Mouse (Mus musculus): ENCODE results near the gene Slc35g2. TPM values are rescaled to one million over a fixed set of nuclear protein-coding genes. Genes with fewer than 3 reads are reported as not detected.

Gene Slc35g2
- polyA plus RNA-seq, 1 experiment from 2014 or later, result 5.5 TPM

DNA sequence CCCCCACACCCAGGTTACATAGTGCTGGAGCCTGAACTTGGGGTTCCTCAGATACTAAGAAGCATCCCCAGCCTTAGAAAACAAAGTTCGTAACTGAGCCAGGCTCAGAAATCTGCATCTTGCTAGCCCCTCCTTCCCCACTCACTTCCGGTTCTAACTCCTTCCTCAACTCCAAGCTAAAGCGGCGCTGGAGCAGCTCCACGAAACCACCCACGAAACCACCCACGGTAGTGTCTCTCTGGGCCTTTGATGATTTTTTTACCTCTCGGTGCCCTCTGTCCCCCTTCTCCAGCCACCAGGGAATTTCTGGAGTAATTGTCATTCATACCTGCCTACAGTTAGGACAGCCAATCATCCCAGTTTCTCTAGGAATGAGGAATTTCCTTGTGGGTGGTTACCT, 26.7 kb upstream of the Slc35g2 start, which contains the start of gene Stag1:
TSS of gene Stag1 (plus strand) at position 253 of the 400 bp plus-strand sequence.
- WGBS, result 84% methylated on average over 8 of the region's 8 CpGs
- H3K4me2 ChIP-seq (ENCODE audit: low read depth, low read length), result no peak within 1 kb of the TSS
- no peaks in the 10 kb centered on the region for H3K9me3 ChIP-seq (replicated peaks; ENCODE audit: control insufficient read depth, low read length)
- ATAC-seq (replicated peaks; ENCODE audit: insufficient number of reproducible peaks, low FRiP score, low TSS enrichment, low read depth), result no peak
- no peak within 1 kb of the TSS for H3K4me3 ChIP-seq (ENCODE audit: low read depth, low read length)
- no peak for DNase-seq (ENCODE audit: low spot score)
- no peaks in the 10 kb centered on the region; the same call in 1 of the 2 replicates for H3K4me1 ChIP-seq (ENCODE audit: control insufficient read depth, insufficient read depth, low read length)
- no peaks in the 10 kb centered on the region for H3K36me3 ChIP-seq (replicated peaks; ENCODE audit: control insufficient read depth, insufficient read depth, low read depth, low read length)
- no peaks in the 10 kb centered on the region for H3K27me3 ChIP-seq (ENCODE audit: control insufficient read depth, insufficient read depth, low read length)
- no peak within 1 kb of the TSS for H3K9ac ChIP-seq (replicated peaks; ENCODE audit: low read length)
- H3K27ac ChIP-seq (replicated peaks; ENCODE audit: low read depth, low read length), result no peak within 1 kb of the TSS

GRCm38 (mm10) chr9:100596317-100596716, 25.4 kb upstream of the Slc35g2 start:
- Histone ChIP-seq H3K9ac (replicated peaks; ENCODE audit: low read length) (no peak overlapping the region), H3K27me3 (ENCODE audit: control insufficient read depth, insufficient read depth, low read length) (no peaks in the 10 kb centered on the region), H3K9me3 (replicated peaks; ENCODE audit: control insufficient read depth, low read length) (no peaks in the 10 kb centered on the region), H3K36me3 (replicated peaks; ENCODE audit: control insufficient read depth, insufficient read depth, low read depth, low read length) (no peaks in the 10 kb centered on the region), H3K4me1 (ENCODE audit: control insufficient read depth, insufficient read depth, low read length) (no peaks in the 10 kb centered on the region; the same call in 1 of the 2 replicates), H3K4me3 (ENCODE audit: low read depth, low read length) (no peak overlapping the region), H3K4me2 (ENCODE audit: low read depth, low read length) (no peak overlapping the region), H3K27ac (replicated peaks; ENCODE audit: low read depth, low read length) (no peak overlapping the region)
- ATAC-seq (replicated peaks; ENCODE audit: insufficient number of reproducible peaks, low FRiP score, low TSS enrichment, low read depth) (no peak), DNase-seq (ENCODE audit: low spot score) (no peak)
- 88% methylated on average over 8 of the region's 8 CpGs for WGBS

- no peak overlapping the region for H3K4me2 ChIP-seq (ENCODE audit: low read depth, low read length)
- H3K36me3 ChIP-seq (replicated peaks; ENCODE audit: control insufficient read depth, insufficient read depth, low read depth, low read length), result no peaks in the 10 kb centered on the region
These were observed 19.6 kb upstream of the Slc35g2 start for GRCm38 (mm10) chr9:100590462-100590861.

DNA sequence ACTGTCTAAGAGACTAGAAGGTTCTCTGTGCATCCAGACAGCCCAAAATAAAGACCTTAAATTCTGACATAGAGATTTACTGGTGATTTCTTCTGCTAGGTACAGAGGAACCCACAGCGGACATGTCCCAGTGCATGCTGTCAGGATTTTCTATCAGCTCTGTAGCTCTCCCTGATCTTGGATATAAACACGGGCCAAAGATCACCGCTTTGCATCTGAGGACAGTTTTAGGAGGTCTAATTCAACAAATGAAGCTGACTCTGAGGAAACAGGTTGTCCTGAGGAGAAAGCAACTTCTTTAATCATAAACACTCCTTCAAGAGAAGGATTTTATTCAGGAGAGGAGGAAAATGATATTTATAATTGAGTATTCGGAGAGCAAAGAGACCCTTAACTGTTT, 13.1 kb upstream of the Slc35g2 start:
- Histone ChIP-seq H3K36me3 (replicated peaks; ENCODE audit: control insufficient read depth, insufficient read depth, low read depth, low read length) (no peaks in the 10 kb centered on the region), H3K27ac (replicated peaks; ENCODE audit: low read depth, low read length) (no peak overlapping the region), H3K27me3 (ENCODE audit: control insufficient read depth, insufficient read depth, low read length) (no peaks in the 10 kb centered on the region), H3K4me1 (ENCODE audit: control insufficient read depth, insufficient read depth, low read length) (no peaks in the 10 kb centered on the region; the same call in 1 of the 2 replicates), H3K9me3 (replicated peaks; ENCODE audit: control insufficient read depth, low read length) (no peaks in the 10 kb centered on the region), H3K4me3 (ENCODE audit: low read depth, low read length) (no peak overlapping the region), H3K9ac (replicated peaks; ENCODE audit: low read length) (no peak overlapping the region), H3K4me2 (ENCODE audit: low read depth, low read length) (no peak overlapping the region)
- no peak for ATAC-seq (replicated peaks; ENCODE audit: insufficient number of reproducible peaks, low FRiP score, low TSS enrichment, low read depth)
- DNase-seq (ENCODE audit: low spot score), result no peak
- WGBS, result 80% methylated on average over 4 of the region's 4 CpGs

More at GRCm38 (mm10) chr9:100590462-100590861, 19.6 kb upstream of the Slc35g2 start:
- no peaks in the 10 kb centered on the region for H3K9me3 ChIP-seq (replicated peaks; ENCODE audit: control insufficient read depth, low read length)
- H3K4me1 ChIP-seq (ENCODE audit: control insufficient read depth, insufficient read depth, low read length), result no peaks in the 10 kb centered on the region
- no peaks in the 10 kb centered on the region for H3K27me3 ChIP-seq (ENCODE audit: control insufficient read depth, insufficient read depth, low read length)
- DNase-seq (ENCODE audit: low spot score), result no peak
- no peak overlapping the region for H3K27ac ChIP-seq (replicated peaks; ENCODE audit: low read depth, low read length)
- no peak overlapping the region for H3K4me3 ChIP-seq (ENCODE audit: low read depth, low read length)
- no peak overlapping the region for H3K9ac ChIP-seq (replicated peaks; ENCODE audit: low read length)
- no peak for ATAC-seq (replicated peaks; ENCODE audit: insufficient number of reproducible peaks, low FRiP score, low TSS enrichment, low read depth)
- WGBS, result 58% methylated on average over 4 of the region's 4 CpGs

- no peak overlapping the region for H3K4me3 ChIP-seq (ENCODE audit: low read depth, low read length)
- H3K27me3 ChIP-seq (ENCODE audit: control insufficient read depth, insufficient read depth, low read length), result no peaks in the 10 kb centered on the region
- no peak overlapping the region for H3K27ac ChIP-seq (replicated peaks; ENCODE audit: low read depth, low read length)
- H3K9me3 ChIP-seq (replicated peaks; ENCODE audit: control insufficient read depth, low read length), result no peaks in the 10 kb centered on the region
- no peaks in the 10 kb centered on the region for H3K36me3 ChIP-seq (replicated peaks; ENCODE audit: control insufficient read depth, insufficient read depth, low read depth, low read length)
- ATAC-seq (replicated peaks; ENCODE audit: insufficient number of reproducible peaks, low FRiP score, low TSS enrichment, low read depth) (no peak), DNase-seq (ENCODE audit: low spot score) (no peak)
- no peak overlapping the region for H3K4me2 ChIP-seq (ENCODE audit: low read depth, low read length)
- WGBS, result 78% methylated on average over 13 of the region's 13 CpGs
- no peak overlapping the region for H3K9ac ChIP-seq (replicated peaks; ENCODE audit: low read length)
- H3K4me1 ChIP-seq (ENCODE audit: control insufficient read depth, insufficient read depth, low read length), result no peaks in the 10 kb centered on the region; the same call in 1 of the 2 replicates
These were observed 12.1 kb upstream of the Slc35g2 start for GRCm38 (mm10) chr9:100582883-100583575.

- WGBS, result 31% methylated on average over 13 of the region's 13 CpGs
- H3K4me1 ChIP-seq (ENCODE audit: control insufficient read depth, insufficient read depth, low read length), result no peaks in the 10 kb centered on the region; the same call in 1 of the 2 replicates
- DNase-seq (ENCODE audit: low spot score), result peak; percentile 41
These were observed 10.9 kb upstream of the Slc35g2 start for GRCm38 (mm10) chr9:100581543-100582492.

DNA sequence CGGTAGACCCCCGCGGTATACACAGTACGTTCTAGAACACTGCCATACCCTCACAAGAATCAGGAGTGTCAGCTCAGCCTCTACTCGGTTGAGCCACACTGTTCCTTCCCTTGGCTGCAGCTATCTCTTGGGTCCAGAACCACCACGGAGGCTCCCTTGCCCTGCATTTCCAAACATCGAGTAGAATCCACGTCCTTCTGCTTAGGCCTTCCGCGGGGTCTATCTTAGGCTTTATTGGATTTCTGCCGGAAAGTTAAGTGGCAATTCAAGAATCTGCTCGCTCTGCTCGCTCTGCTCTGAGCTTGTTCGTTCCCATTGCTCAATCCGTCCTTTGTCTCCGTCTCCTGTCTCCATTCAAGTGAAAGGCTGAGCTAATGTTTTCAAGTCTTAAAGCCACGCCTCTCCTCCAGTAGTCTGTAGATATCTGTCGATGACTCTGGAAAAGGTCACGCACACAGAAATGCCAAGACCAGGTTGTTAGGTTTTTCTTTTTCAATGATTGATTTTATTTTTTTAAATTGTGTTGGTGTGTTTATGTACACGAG, 9.4 kb upstream of the Slc35g2 start:
- no peak overlapping the region for H3K9ac ChIP-seq (replicated peaks; ENCODE audit: low read length)
- no peaks in the 10 kb centered on the region for H3K9me3 ChIP-seq (replicated peaks; ENCODE audit: control insufficient read depth, low read length)
- DNase-seq (ENCODE audit: low spot score) (no peak), ATAC-seq (replicated peaks; ENCODE audit: insufficient number of reproducible peaks, low FRiP score, low TSS enrichment, low read depth) (no peak)
- no peak overlapping the region for H3K27ac ChIP-seq (replicated peaks; ENCODE audit: low read depth, low read length)
- H3K4me1 ChIP-seq (ENCODE audit: control insufficient read depth, insufficient read depth, low read length), result no peaks in the 10 kb centered on the region; the same call in 1 of the 2 replicates
- no peaks in the 10 kb centered on the region for H3K36me3 ChIP-seq (replicated peaks; ENCODE audit: control insufficient read depth, insufficient read depth, low read depth, low read length)
- no peak overlapping the region for H3K4me3 ChIP-seq (ENCODE audit: low read depth, low read length)
- 57% methylated on average over 20 of the region's 20 CpGs for WGBS
- no peaks in the 10 kb centered on the region for H3K27me3 ChIP-seq (ENCODE audit: control insufficient read depth, insufficient read depth, low read length)
- H3K4me2 ChIP-seq (ENCODE audit: low read depth, low read length), result no peak overlapping the region

More at GRCm38 (mm10) chr9:100581543-100582492, 10.9 kb upstream of the Slc35g2 start:
- no peaks in the 10 kb centered on the region for H3K27me3 ChIP-seq (ENCODE audit: control insufficient read depth, insufficient read depth, low read length)
- H3K9me3 ChIP-seq (replicated peaks; ENCODE audit: control insufficient read depth, low read length), result no peaks in the 10 kb centered on the region
- H3K36me3 ChIP-seq (replicated peaks; ENCODE audit: control insufficient read depth, insufficient read depth, low read depth, low read length), result no peaks in the 10 kb centered on the region
- H3K27ac ChIP-seq (replicated peaks; ENCODE audit: low read depth, low read length), result no peak overlapping the region
- H3K9ac ChIP-seq (replicated peaks; ENCODE audit: low read length), result no peak overlapping the region
- no peak overlapping the region for H3K4me3 ChIP-seq (ENCODE audit: low read depth, low read length)
- no peak overlapping the region for H3K4me2 ChIP-seq (ENCODE audit: low read depth, low read length)
- no peak; the same call in 1 of the 2 replicates for ATAC-seq (replicated peaks; ENCODE audit: insufficient number of reproducible peaks, low FRiP score, low TSS enrichment, low read depth)

Data from embryonic facial prominence, embryonic 11.5 days (tissue).